Mouse (Mus musculus) hindbrain, embryonic 11.5 days (tissue): ENCODE data around the gene Bri3bp. TPM values are rescaled to one million over a fixed set of nuclear protein-coding genes. Genes with fewer than 3 reads are reported as not detected.

Experiments used
- ATAC-seq: fragments of 200-750 bp; cut with Nextera tagmentation; 2 replicates; pipeline ENCODE4 v1.8.0; 2017; ENCODE audit warnings: mild to moderate bottlenecking, moderate TSS enrichment, moderate library complexity; ENCODE audit not compliant: low FRiP score
- DNase-seq: peaks from one replicate; pipeline ENCODE4 v3.0.0-alpha.2; 2015; ENCODE audit warnings: low spot score
- H3K27ac ChIP-seq: fragments of 300-500 bp; sonication (generic); 2 replicates; pipeline ENCODE4 v1.5.1; 2014; ENCODE audit warnings: mild to moderate bottlenecking, low read depth, low read length
- H3K27me3 ChIP-seq: fragments of 300-500 bp; sonication (generic); 2 replicates; pipeline ENCODE4 v1.6.1; 2014; ENCODE audit warnings: mild to moderate bottlenecking, low read length, moderate library complexity, mixed read lengths; ENCODE audit not compliant: control insufficient read depth, insufficient read depth
- H3K36me3 ChIP-seq: fragments of 300-500 bp; sonication (generic); 2 replicates; pipeline ENCODE4 v1.6.1; 2014; ENCODE audit warnings: mild to moderate bottlenecking, low read length, moderate library complexity, mixed read lengths; ENCODE audit not compliant: control insufficient read depth, insufficient read depth
- H3K4me1 ChIP-seq: fragments of 300-500 bp; sonication (generic); replicated peaks from 2 replicates; pipeline ENCODE4 v1.6.1; 2014; ENCODE audit warnings: low read length, mixed read lengths; ENCODE audit not compliant: control insufficient read depth, insufficient read depth
- H3K4me2 ChIP-seq: fragments of 300-500 bp; sonication (generic); replicated peaks from 2 replicates; pipeline ENCODE4 v1.6.1; 2014; ENCODE audit warnings: mild to moderate bottlenecking, low read depth, low read length
- H3K4me3 ChIP-seq: fragments of 300-500 bp; sonication (generic); 2 replicates; pipeline ENCODE4 v1.5.1; 2014; ENCODE audit warnings: low read depth, low read length
- H3K9ac ChIP-seq: fragments of 300-500 bp; sonication (generic); 2 replicates; pipeline ENCODE4 v1.6.1; 2014; ENCODE audit warnings: low read depth, low read length
- H3K9me3 ChIP-seq: fragments of 300-500 bp; sonication (generic); 2 replicates; pipeline ENCODE4 v1.6.1; 2016; ENCODE audit warnings: low read length; ENCODE audit not compliant: control insufficient read depth
- WGBS: fragments of 180-500 bp; shearing (Covaris S2); extraction: QIAGEN DNeasy Blood & Tissue Kit; methylation state at CpG from one replicate; pipeline ENCODE4 v1.1.7; 2014; 5-methylcytosine and 5-hydroxymethylcytosine counted together
- polyA plus RNA-seq: library from polyadenylated mRNA; unstranded; fragments of >200 nt; fragmentation: Nextera tagmentation; extraction: Ambion mirVana; gene quantifications from 2 replicates; pipeline ENCODE4 v1.2.1, GENCODE M21; 2014

Bri3bp gene
- polyA plus RNA-seq, 1 experiment from 2014 or later, result 30.8 TPM

DNA sequence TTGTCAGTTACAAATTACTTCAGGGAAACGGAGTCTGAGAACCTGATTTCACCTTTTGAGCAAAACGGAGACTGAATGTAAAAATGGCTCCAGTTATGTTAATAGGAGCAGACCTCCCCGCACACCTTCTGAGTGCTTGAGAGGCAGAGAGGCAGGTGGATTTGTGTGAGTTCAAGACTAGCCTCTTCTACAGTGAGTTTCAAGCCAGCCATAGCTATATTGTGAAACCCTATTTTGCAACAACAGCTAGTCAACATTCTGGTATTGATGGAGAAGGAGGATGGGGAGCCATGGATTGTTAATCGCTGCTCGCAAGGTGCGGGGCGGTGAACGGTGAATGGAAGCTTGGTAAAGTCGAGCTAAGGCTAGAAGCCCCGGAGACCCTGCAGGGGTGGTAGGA lies 38.9 kb upstream of the Bri3bp start:
- H3K4me3 ChIP-seq, result no peak overlapping the region
- DNase-seq, result no peak
- 49% methylated on average over 10 of the region's 10 CpGs for WGBS
- ATAC-seq, result no peak
- 0 out of 2 replicates have a peak, but pooled peaks cover 3% of the 10 kb centered on the region for H3K4me1 ChIP-seq
- no peak overlapping the region for H3K9ac ChIP-seq
- no peak overlapping the region for H3K4me2 ChIP-seq
- H3K27me3 ChIP-seq, result no peaks in the 10 kb centered on the region
- H3K9me3 ChIP-seq, result no peaks in the 10 kb centered on the region
- H3K27ac ChIP-seq, result no peak overlapping the region
- no peaks in the 10 kb centered on the region for H3K36me3 ChIP-seq

- WGBS, result 46% methylated on average over 6 of the region's 6 CpGs
Measured at GRCm38 (mm10) chr5:125402991-125403390, 38.4 kb upstream of the Bri3bp start.

GRCm38 (mm10) chr5:125403481-125404465 lies 37.6 kb upstream of the Bri3bp start:
- H3K4me3 ChIP-seq, result peak overlapping the region; percentile 38
- H3K9me3 ChIP-seq, result no peaks in the 10 kb centered on the region
- DNase-seq (peak; percentile 89), ATAC-seq (peak; percentile 10; the same call in 1 of the 2 replicates)
- H3K4me2 ChIP-seq, result peak overlapping the region; percentile 48
- no peaks in the 10 kb centered on the region for H3K27me3 ChIP-seq
- H3K4me1 ChIP-seq, result 0 out of 2 replicates have a peak, but pooled peaks cover 3% of the 10 kb centered on the region
- H3K9ac ChIP-seq, result peak overlapping the region; percentile 19; the same call in 1 of the 2 replicates
- WGBS, result 10% methylated on average over 31 of the region's 31 CpGs
- H3K36me3 ChIP-seq, result no peaks in the 10 kb centered on the region
- H3K27ac ChIP-seq, result no peak overlapping the region

More at GRCm38 (mm10) chr5:125402991-125403390, 38.4 kb upstream of the Bri3bp start:
- DNase-seq, result no peak
- Histone ChIP-seq H3K27me3 (no peaks in the 10 kb centered on the region), H3K9ac (no peak overlapping the region), H3K4me1 (0 out of 2 replicates have a peak, but pooled peaks cover 3% of the 10 kb centered on the region), H3K36me3 (no peaks in the 10 kb centered on the region), H3K9me3 (no peaks in the 10 kb centered on the region), H3K4me2 (no peak overlapping the region), H3K4me3 (no peak overlapping the region), H3K27ac (no peak overlapping the region)
- ATAC-seq, result no peak

- no peaks in the 10 kb centered on the region for H3K36me3 ChIP-seq
- H3K4me2 ChIP-seq, result peak overlapping the region; percentile 59
- H3K27ac ChIP-seq, result peak overlapping the region; percentile 80
- H3K9me3 ChIP-seq, result no peaks in the 10 kb centered on the region
- ATAC-seq (no peak), DNase-seq (no peak)
- WGBS, result 2% methylated on average over 7 of the region's 7 CpGs
- H3K27me3 ChIP-seq, result no peaks in the 10 kb centered on the region
- H3K4me1 ChIP-seq, result 0 out of 2 replicates have a peak, but pooled peaks cover 3% of the 10 kb centered on the region
- H3K4me3 ChIP-seq, result peak overlapping the region; percentile 50
- H3K9ac ChIP-seq, result peak overlapping the region; percentile 58
Measured at GRCm38 (mm10) chr5:125404536-125404902, 36.8 kb upstream of the Bri3bp start.

DNA sequence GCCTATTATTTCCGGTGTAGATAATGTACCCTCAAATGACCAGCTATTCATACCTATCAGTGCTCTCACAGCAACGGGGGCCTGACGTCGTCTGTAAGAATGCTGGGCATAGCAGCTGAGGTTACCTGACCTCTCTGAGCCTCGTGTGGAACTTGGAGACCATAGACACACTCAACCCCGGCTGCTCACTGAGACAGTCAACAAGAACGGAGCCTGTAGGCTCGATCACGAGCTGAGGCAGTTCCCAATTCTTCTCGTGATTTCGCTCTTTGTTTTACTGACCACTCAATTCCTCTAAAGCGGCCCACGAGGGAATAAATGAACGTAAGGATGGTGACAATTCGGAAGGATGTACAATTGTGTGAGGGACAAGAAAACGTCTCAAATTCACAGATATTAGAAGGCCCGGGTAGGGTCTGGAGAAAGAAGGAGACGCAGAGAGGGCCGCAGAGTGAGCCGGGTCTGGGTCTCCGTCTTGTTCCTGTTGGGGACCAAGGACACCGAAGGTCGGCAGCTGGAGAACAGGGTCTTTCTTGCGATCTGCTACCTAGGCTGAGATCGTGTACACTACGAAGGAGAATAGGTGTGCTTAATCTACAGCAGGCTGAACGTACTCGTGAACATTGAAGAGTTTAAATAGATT lies 36.3 kb upstream of the Bri3bp start:
- DNase-seq, result peak; percentile 80

DNA sequence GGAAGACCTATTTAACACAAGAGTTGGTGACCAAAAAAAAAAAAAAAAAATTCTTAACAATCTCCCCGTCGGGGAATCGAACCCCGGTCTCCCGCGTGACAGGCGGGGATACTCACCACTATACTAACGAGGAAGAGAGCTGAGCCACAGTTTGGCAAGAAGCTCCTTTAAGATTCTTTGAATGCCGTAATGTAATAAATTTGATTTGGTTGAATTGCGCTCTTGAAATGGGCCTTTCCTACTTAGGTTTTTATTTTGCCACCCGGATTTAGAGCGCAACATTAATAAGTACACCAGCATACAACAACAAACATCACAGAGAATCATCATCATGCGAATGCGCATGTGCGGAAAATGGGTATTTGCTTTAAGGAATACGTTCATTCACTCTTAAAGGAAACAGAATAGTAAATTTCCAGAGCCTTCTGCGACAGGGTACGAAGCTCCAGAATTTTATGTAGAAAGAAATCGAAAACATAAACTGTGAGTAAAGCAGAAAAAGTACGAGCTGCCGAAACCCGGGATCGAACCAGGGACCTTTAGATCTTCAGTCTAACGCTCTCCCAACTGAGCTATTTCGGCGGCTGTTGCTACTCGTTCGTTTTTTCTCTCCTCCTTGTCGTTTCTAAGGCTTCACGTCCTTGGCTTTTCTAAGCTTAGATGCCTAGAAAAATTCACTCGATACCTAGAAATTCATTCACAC lies 35.7 kb upstream of the Bri3bp start:
- peak overlapping the region; percentile 80 for H3K4me2 ChIP-seq
- H3K27ac ChIP-seq, result peak overlapping the region; percentile 80
- H3K9ac ChIP-seq, result peak overlapping the region; percentile 70
- no peaks in the 10 kb centered on the region for H3K36me3 ChIP-seq
- under 1% methylated on average over 31 of the region's 31 CpGs for WGBS
- no peaks in the 10 kb centered on the region for H3K27me3 ChIP-seq
- no peaks in the 10 kb centered on the region for H3K9me3 ChIP-seq
- peak overlapping the region; percentile 50 for H3K4me3 ChIP-seq
- DNase-seq, result peak; percentile 96
- H3K4me1 ChIP-seq, result 0 out of 2 replicates have a peak, but pooled peaks cover 3% of the 10 kb centered on the region
- ATAC-seq, result peak; percentile 62

More for the DNA sequence above, 36.3 kb upstream of the Bri3bp start:
- peak overlapping the region; percentile 58 for H3K9ac ChIP-seq
- peak overlapping the region; percentile 80 for H3K27ac ChIP-seq
- H3K36me3 ChIP-seq, result no peaks in the 10 kb centered on the region
- H3K4me3 ChIP-seq, result peak overlapping the region; percentile 50
- H3K27me3 ChIP-seq, result no peaks in the 10 kb centered on the region
- WGBS, result under 1% methylated on average over 28 of the region's 28 CpGs
- peak; percentile 45; the same call in 1 of the 2 replicates for ATAC-seq
- H3K9me3 ChIP-seq, result no peaks in the 10 kb centered on the region
- 0 out of 2 replicates have a peak, but pooled peaks cover 3% of the 10 kb centered on the region for H3K4me1 ChIP-seq
- H3K4me2 ChIP-seq, result peak overlapping the region; percentile 59

DNA sequence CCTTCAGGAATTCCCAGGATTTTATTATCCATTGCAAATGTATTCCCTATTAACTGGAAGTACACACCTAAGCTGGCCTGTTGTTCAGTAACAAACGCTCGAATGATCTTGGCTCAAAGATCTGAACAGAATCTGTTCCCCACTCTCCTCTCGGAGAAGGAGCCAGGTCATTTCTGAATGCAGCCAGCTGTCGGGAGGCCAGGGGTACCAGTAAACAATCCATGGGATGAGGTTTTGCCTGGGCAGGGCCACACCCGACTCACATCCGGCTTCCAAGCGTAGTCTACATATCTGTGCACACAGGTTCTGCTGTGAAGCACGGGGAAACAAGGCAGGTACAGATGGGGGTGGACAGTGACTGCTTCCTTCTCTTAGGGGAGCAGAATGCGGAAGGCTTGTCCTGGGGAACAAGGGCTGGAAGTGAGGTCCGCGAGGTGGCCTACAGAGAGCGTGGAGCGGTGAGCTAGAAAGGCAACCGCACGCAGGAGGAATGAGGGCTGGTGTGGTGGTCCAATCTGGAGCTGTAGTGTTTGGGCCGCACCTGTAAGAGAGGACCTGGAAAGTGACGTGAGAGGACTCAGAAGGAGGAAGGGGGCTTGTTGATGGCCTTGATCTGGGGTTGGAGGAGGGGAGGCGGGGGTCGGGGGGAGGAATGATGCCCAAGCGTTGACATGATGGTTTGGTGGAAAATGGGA lies 34.9 kb upstream of the Bri3bp start:
- WGBS, result 3% methylated on average over 20 of the region's 20 CpGs
- H3K9ac ChIP-seq, result peak overlapping the region; percentile 70
- DNase-seq (peak; percentile 67), ATAC-seq (no peak)
- 0 out of 2 replicates have a peak, but pooled peaks cover 3% of the 10 kb centered on the region for H3K4me1 ChIP-seq
- H3K4me3 ChIP-seq, result peak overlapping the region; percentile 50
- H3K27me3 ChIP-seq, result no peaks in the 10 kb centered on the region
- no peaks in the 10 kb centered on the region for H3K9me3 ChIP-seq
- H3K36me3 ChIP-seq, result no peaks in the 10 kb centered on the region
- peak overlapping the region; percentile 74 for H3K27ac ChIP-seq
- peak overlapping the region; percentile 80 for H3K4me2 ChIP-seq
